7 mouse cellular contexts compared by ENCODE assay signal in the genomic region with DNA sequence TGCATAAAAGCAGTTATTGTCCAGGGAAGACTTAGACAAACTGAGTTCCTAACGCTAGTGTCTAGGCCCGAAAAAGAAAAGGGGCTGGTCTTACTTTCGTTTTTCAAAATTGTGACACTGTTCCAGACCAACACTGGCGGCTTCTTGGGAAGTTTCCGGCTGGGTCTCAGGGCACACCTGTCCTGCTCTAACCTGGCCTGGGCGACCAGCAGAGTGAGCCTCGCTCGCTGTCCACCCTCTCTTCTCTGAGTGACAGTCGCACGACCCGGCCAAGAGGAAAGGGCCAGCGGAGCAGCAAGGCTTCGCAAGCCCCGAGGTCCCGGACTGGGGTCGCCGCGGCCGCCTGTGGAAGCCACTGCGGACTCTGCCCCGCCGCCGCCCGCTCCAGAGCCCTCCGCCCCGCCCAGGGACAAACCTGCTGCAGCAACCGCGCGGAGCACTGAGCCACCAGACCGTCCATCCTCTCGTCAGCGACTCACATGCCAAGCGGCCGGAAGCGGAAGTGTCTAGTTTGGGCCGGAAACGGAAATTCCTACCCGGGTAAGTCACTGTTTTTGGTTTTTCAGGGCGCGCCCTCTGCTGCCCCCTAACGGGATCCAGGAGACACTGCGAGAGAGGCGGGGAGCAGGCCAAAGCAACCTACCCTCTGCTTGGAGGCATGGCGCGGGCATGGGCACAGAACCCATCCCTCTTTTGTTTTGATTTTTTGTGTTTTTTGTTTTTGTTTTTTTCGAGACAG. TPM values are rescaled to one million over a fixed set of nuclear protein-coding genes. Genes with fewer than 3 reads are reported as not detected.
DNase-seq lines count a peak whose midpoint lies in the region; ATAC-seq and TF ChIP-seq lines count a peak whose summit lies in the region.

TSS of gene Rars (minus strand) at position 485 of the 739 bp plus-strand sequence.

- ATAC-seq in intestine, postnatal 0 days = peak; percentile 76
- peak; percentile 68 for ATAC-seq in midbrain, embryonic 12.5 days (ENCODE audit: low FRiP score, low read depth)

- 2% methylated on average over 46 of the region's 46 CpGs for WGBS in embryonic facial prominence, embryonic 10.5 days
- WGBS in intestine, postnatal 0 days = 1% methylated on average over 44 of the region's 46 CpGs
- WGBS in midbrain, embryonic 12.5 days = 2% methylated on average over 46 of the region's 46 CpGs
- under 1% methylated on average over 46 of the region's 46 CpGs for WGBS in small intestine, adult 2 months

- peak within 1 kb of the TSS; percentile 100 for H3K4me3 ChIP-seq in embryonic facial prominence, embryonic 10.5 days
- peak within 1 kb of the TSS; percentile 91 for H3K4me3 ChIP-seq in intestine, postnatal 0 days (ENCODE audit: low read depth, low read length)
- H3K4me3 ChIP-seq in midbrain, embryonic 12.5 days = peak within 1 kb of the TSS; percentile 97
- peak within 1 kb of the TSS; percentile 88 for H3K4me3 ChIP-seq in small intestine, adult 2 months (ENCODE audit: low read depth, low read length)

- H3K4me1 ChIP-seq in embryonic facial prominence, embryonic 10.5 days = peaks cover 19% of the 10 kb centered on the region
- H3K4me1 ChIP-seq in intestine, postnatal 0 days (replicated peaks; ENCODE audit: control insufficient read depth, insufficient read depth, low read length) = no peaks in the 10 kb centered on the region
- peaks cover 17% of the 10 kb centered on the region for H3K4me1 ChIP-seq in midbrain, embryonic 12.5 days
- H3K4me1 ChIP-seq in small intestine, adult 2 months (ENCODE audit: control insufficient read depth, insufficient read depth, insufficient read length, low read length) = peaks cover 9% of the 10 kb centered on the region

- intact Hi-C loops in left cerebral cortex, postnatal 4 days (cut with DNase I) = loop anchor here (5.0 kb wide), 1 partner anchor 168 kb away; no protein-coding TSS in a partner anchor

- peak within 1 kb of the TSS; percentile 91 for H3K27ac ChIP-seq in embryonic facial prominence, embryonic 10.5 days (replicated peaks)
- peak within 1 kb of the TSS; percentile 89 for H3K27ac ChIP-seq in intestine, postnatal 0 days (ENCODE audit: low read depth, low read length)
- no peak within 1 kb of the TSS for H3K27ac ChIP-seq in midbrain, embryonic 12.5 days (replicated peaks)
- peak within 1 kb of the TSS; percentile 77 for H3K27ac ChIP-seq in small intestine, adult 2 months (ENCODE audit: insufficient read depth, low read depth, low read length)

- peak; percentile 95 for DNase-seq in adrenal gland, postnatal 10 days
- DNase-seq in embryonic facial prominence, embryonic 10.5 days (ENCODE audit: low spot score) = peak; percentile 95
- DNase-seq in gonadal fat pad, adult 2 months (ENCODE audit: low read depth) = peak; percentile 40
- DNase-seq in left cerebral cortex, postnatal 4 days = peak; percentile 92

- peak; percentile 95 for TF ChIP-seq CTCF in intestine, postnatal 0 days (IDR thresholded peaks at IDR 0.05; ENCODE audit: low read depth)
- peak; percentile 88 for TF ChIP-seq CTCF in small intestine, adult 2 months (IDR thresholded peaks at IDR 0.05; ENCODE audit: extremely low read depth, insufficient read length, insufficient replicate concordance, low read depth, low read length)

- peak; percentile 59; the same call in 1 of the 2 replicates for TF ChIP-seq POLR2A in small intestine, adult 2 months (IDR thresholded peaks at IDR 0.05; ENCODE audit: low read depth, low read length)

- H3K36me3 ChIP-seq in embryonic facial prominence, embryonic 10.5 days (replicated peaks) = peaks cover 32% of the 10 kb centered on the region
- peaks cover 22% of the 10 kb centered on the region for H3K36me3 ChIP-seq in intestine, postnatal 0 days (ENCODE audit: control insufficient read depth, insufficient read depth)
- peaks cover 24% of the 10 kb centered on the region for H3K36me3 ChIP-seq in midbrain, embryonic 12.5 days
- peaks cover 16% of the 10 kb centered on the region for H3K36me3 ChIP-seq in small intestine, adult 2 months (ENCODE audit: control insufficient read depth, insufficient read depth, low read length)

- H3K9ac ChIP-seq in intestine, postnatal 0 days (ENCODE audit: low read depth, low read length) = peak within 1 kb of the TSS; percentile 86
- H3K9ac ChIP-seq in midbrain, embryonic 12.5 days (replicated peaks) = peak within 1 kb of the TSS; percentile 75

- H3K27me3 ChIP-seq in embryonic facial prominence, embryonic 10.5 days (replicated peaks; ENCODE audit: low read depth, poor library complexity, severe bottlenecking) = no peaks in the 10 kb centered on the region
- H3K27me3 ChIP-seq in intestine, postnatal 0 days (replicated peaks; ENCODE audit: control insufficient read depth, insufficient read depth, low read length) = no peaks in the 10 kb centered on the region
- no peaks in the 10 kb centered on the region for H3K27me3 ChIP-seq in midbrain, embryonic 12.5 days
- no peaks in the 10 kb centered on the region for H3K27me3 ChIP-seq in small intestine, adult 2 months (ENCODE audit: control insufficient read depth, insufficient read depth, low read length)

- no peaks in the 10 kb centered on the region for H3K9me3 ChIP-seq in embryonic facial prominence, embryonic 10.5 days
- H3K9me3 ChIP-seq in intestine, postnatal 0 days (ENCODE audit: control insufficient read depth) = no peaks in the 10 kb centered on the region
- no peaks in the 10 kb centered on the region for H3K9me3 ChIP-seq in midbrain, embryonic 12.5 days

- H3K4me2 ChIP-seq in intestine, postnatal 0 days (replicated peaks; ENCODE audit: low read depth) = peak within 1 kb of the TSS; percentile 73
- peak within 1 kb of the TSS; percentile 74 for H3K4me2 ChIP-seq in midbrain, embryonic 12.5 days (replicated peaks)

RNA-seq across cellular contexts. Expression of gene Rars, which starts in this region (rescaled TPM):
- 10 to 100 TPM; 57.9 to 61.6 TPM for total RNA-seq in adrenal gland, postnatal 10 days (2021)
- 110 and 115 TPM in 2 replicates for polyA plus RNA-seq in embryonic facial prominence, embryonic 10.5 days (2016; fragmentation: Nextera tagmentation; extraction: Ambion mirVana)
- polyA plus RNA-seq in gonadal fat pad, adult 2 months (2012; rRNA removed) = 21.4 and 21.9 TPM in 2 replicates
- 82.3 and 82.7 TPM in 2 replicates for polyA plus RNA-seq in intestine, postnatal 0 days (2015; fragmentation: Nextera tagmentation; extraction: Ambion mirVana)
- 10 to 100 TPM; 54.7 to 57.0 TPM for total RNA-seq in left cerebral cortex, postnatal 4 days (2021)
- polyA plus RNA-seq in midbrain, embryonic 12.5 days (2016; fragmentation: Nextera tagmentation; extraction: Ambion mirVana) = 81.2 and 85.0 TPM in 2 replicates
- 5.3 and 10.0 TPM in 2 replicates for polyA plus RNA-seq in small intestine, adult 2 months (2012; rRNA removed)

Comparison
In these comparisons a context has a peak if more than half of its experiments do, and no peak if none do; other contexts are left out.
1. DNase-seq: peak in every context shown above with its lines; median percentile 95 in adrenal gland, postnatal 10 days; 95 in embryonic facial prominence, embryonic 10.5 days; 92 in left cerebral cortex, postnatal 4 days; 40 in gonadal fat pad, adult 2 months.